Mouse (Mus musculus) heart, adult 11 months (tissue): ENCODE results near the gene Ate1.

Source experiments
- DNase-seq: peaks from one replicate; pipeline ENCODE4 v3.0.0; 2022

Gene Ate1

DNA sequence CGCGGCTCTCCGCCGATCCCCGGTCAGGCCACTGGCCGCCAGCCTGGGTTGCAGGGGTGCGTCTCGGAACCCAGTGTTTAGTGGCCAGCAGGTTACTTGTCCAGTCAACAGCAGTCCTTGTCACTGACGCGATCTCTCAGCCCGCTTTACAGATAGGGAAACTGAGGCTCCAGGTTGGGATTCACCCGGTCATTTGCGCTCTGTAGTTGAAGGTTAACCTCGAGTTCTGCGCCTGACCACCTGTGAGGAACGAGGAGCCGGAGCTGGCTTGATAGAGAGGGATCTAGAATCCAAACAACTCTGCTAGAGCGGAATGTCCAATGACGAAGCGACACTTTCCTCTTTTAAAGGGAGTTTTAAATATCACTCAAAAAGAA lies at the start of gene Ate1:
Gene Ate1, minus strand, starts transcription at position 321 of the 377 bp plus-strand sequence.
- no peak for DNase-seq

DNA sequence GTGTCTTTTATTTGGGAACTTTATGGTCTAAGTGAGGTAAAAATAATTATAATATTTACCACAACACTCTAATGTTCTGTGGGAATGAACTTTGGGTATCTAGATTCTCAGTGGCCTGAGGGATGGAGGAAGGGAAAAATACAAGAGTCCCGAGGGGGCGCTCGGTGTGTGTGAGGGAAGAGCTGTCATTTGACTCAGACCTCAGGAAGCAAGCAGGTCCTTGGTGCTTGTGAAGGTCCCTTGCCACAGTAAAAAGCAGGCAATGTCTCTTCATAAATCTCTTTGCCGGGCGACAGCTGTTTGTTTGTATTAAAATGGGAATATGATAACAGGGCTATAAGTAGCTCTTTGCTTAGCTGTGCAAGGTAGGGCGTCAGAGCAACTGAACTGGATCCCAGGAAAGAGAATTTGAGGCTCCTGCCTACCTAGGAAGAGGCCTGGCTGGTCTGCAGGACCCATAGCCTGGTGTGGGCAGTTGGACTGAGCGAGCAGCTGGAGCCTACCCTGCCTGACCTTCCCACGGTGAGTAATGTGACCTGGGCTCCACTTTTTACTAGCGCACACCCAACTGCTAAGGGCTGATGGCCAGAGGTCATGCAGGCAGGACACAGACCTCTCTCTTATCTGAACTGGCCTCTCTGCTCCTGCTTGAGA lies 48.7 kb upstream of the Ate1 start:
- DNase-seq = peak; percentile 95

DNA sequence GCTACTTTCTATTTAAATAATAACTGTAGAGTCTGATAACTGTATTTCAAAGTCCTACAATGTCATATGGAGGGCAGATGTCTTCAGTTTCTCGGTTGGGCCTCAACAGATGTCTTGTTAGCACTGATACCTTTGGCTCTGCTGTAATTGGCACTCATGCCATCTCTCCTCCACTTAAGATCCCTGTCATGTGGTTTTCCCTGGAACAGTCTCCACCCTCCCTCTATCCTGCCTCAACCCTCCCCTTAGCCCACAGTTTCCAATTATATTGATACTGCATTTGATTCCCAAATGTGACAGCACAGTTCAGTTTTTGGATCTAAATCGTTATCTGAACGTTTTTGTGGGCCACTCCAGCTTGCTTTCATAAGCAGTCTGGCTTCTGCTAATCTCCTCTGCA lies 44.4 kb upstream of the Ate1 start:
- peak; percentile 64 for DNase-seq

- DNase-seq = peak; percentile 29
Observed at GRCm38 (mm10) chr7:130563880-130564279, 43.7 kb upstream of the Ate1 start.

- peak; percentile 36 for DNase-seq
Observed at GRCm38 (mm10) chr7:130563276-130563675, 43.1 kb upstream of the Ate1 start.

DNA sequence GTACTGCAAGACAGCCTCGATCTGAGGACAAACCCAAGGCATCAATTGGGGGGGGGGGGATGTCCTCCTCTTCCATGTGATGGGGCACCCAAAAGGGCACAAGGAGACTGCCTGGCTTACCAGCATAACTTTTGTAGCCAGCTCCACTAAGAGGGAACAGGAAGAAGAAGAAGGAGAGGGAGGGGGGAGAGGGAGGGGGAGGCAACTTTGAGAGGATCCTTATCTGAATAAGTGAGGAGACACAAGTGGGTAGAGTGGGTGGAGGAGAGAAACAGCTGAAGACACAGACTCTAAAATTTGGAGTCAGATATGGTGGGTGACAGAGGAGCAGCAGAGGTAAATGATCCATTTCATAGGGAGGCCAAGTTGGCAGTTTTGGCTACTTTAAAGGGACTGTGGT lies 40.8 kb upstream of the Ate1 start:
- DNase-seq = peak; percentile 46

- peak; percentile 88 for DNase-seq
Observed at GRCm38 (mm10) chr7:130558592-130558991, 38.4 kb upstream of the Ate1 start.

DNA sequence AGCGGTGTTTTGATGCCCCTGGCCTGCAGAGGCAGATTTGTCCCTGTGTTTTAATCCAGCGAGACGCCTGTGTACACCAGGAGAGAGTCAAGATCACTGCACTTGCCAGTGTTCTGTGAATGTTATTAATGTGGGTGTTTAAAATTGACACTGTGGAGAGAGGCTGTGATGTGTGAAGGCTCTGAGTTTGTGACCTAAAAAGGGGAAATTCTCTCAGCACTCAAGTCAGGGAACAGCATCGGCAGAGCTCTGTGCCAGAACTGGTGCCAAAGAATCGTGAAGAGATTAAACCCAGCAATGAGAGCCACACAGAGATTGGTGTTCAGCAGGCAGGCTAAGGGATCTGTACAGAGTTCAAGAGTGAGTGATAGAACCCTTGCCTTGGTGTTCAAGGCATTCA lies 35.4 kb upstream of the Ate1 start:
- DNase-seq = peak; percentile 87

DNA sequence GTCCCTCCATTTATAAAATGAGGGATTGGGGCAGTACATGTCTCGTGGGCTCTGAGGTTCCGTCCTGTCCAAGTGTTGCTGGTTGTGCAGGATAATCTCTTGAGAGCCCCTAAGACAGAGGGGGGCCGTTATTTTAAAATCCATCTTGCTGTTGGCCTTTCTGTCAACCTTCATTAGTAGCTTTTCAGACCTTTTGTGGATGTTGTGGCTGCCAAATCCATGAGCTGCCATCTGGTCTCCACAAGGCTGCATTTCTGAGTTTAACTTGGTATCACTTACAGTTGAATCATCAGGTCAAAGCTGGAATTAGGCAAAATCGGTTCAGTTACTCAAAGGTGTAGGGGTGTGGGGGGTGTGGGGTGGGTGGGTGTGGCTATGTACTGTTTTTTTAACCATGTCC lies 33.2 kb upstream of the Ate1 start:
- DNase-seq = no peak

DNA sequence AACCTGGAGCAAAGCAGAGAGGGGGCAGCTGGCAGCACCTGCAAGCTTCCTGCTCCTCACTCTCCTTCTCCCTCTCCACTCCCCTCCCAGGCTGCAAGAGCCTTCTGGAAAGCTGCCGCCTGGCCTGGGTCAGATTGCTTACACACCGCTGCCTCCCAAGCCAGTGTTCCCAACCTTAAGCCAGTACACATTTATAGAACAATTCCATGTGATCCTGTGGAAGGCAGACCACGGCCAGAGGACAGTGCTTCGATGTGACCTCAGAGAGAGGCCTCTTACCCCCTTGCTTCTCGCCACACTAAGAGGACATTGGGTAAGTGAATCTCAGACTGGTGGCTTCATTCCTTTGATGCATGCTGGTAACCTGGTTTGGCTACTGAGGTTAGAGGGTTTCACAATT lies 32.6 kb upstream of the Ate1 start:
- peak; percentile 98 for DNase-seq

- no peak for DNase-seq
Observed at GRCm38 (mm10) chr7:130547635-130548175, 27.5 kb upstream of the Ate1 start.

- peak; percentile 98 for DNase-seq
Observed at GRCm38 (mm10) chr7:130546791-130547484, 26.8 kb upstream of the Ate1 start.

DNA sequence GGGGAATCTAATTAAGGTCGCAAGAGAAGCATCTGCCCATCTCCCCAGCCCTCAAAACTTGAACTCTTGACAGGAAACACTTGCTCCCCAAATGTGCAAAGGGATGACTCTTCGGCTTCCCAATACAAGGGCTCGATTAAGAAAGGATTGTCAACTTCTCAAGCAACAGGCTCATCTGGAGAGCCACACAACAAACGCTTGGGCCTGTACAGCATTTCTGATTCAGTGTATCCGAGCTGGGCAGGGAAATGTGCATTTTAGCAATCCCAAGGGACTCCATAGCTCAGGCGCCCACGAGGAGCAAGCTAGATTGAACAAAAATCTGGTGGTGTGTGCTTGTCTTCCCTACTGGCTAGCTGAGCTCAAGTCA lies 26.2 kb upstream of the Ate1 start:
- DNase-seq = no peak

GRCm38 (mm10) chr7:130545893-130546292 lies 25.7 kb upstream of the Ate1 start:
- no peak for DNase-seq

- DNase-seq = no peak
Observed at GRCm38 (mm10) chr7:130545401-130545800, 25.2 kb upstream of the Ate1 start.

GRCm38 (mm10) chr7:130543181-130543580 lies 23.0 kb upstream of the Ate1 start:
- DNase-seq = peak; percentile 86

GRCm38 (mm10) chr7:130540176-130540575 lies 20.0 kb upstream of the Ate1 start:
- peak; percentile 86 for DNase-seq

- DNase-seq = no peak
Observed at GRCm38 (mm10) chr7:130537068-130537467, 16.9 kb upstream of the Ate1 start.

- DNase-seq = peak; percentile 58
Observed at GRCm38 (mm10) chr7:130535174-130535573, 15.0 kb upstream of the Ate1 start.

GRCm38 (mm10) chr7:130533316-130534260 lies 13.4 kb upstream of the Ate1 start:
- peak; percentile 98 for DNase-seq

DNA sequence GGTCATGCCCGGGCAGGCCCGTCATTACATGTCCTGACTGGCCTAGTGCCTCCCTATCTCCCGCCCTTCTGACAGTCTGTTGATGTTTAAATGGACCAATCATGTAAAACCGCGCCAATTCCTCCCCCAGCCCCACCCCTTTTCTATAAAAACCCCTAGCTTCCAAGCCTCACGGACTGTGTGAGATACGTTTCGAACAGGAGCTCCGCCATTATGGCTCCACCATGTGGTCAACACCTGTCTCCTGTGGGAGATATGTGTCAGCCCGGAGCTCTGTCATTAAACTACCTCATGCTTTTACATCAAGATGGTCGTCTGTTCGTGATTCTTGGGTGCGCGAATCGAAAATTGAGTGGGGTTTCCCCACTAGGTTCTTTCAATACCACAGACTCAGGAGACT lies 11.0 kb upstream of the Ate1 start:
- peak; percentile 79 for DNase-seq

GRCm38 (mm10) chr7:130527306-130527705 lies 7.1 kb upstream of the Ate1 start:
- DNase-seq = peak; percentile 63

DNA sequence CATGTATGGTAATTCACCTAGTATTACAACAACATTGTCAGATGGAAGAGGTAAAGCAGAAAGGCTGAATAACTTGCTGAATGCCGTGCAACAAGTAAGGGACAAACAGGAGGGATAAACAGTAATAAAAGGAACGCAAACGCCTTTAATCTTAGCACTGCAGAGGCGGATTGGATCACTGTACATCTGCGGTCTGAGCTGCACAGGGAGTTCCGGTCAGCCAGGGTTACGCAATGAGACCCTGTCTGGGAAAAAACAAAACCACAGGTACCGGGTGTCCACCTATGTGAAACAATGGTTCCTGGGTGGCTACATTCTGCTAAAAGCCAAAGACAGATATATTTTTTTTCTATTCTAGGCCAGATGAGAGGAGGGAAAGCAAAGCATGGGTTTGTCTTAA lies 3.3 kb upstream of the Ate1 start:
- DNase-seq = peak; percentile 53
